Mouse (Mus musculus) kidney, postnatal 0 days (tissue): Measurements from ENCODE around the gene Pkdcc. TPM values are rescaled to one million over a fixed set of nuclear protein-coding genes. Genes with fewer than 3 reads are reported as not detected.

ENCODE experiments used
- ATAC-seq: fragments of 200-750 bp; cut with Nextera tagmentation; replicated peaks from 2 replicates; pipeline ENCODE4 v1.8.0; 2017; ENCODE audit warnings: low read depth, moderate number of reproducible peaks, moderate TSS enrichment, moderate library complexity; ENCODE audit not compliant: low FRiP score
- DNase-seq: peaks from one replicate; pipeline ENCODE4 v3.0.0-alpha.2; 2016; ENCODE audit warnings: low spot score
- H3K27ac ChIP-seq: fragments of 300-500 bp; sonication (generic); 2 replicates; pipeline ENCODE4 v1.5.1; 2014; ENCODE audit warnings: mild to moderate bottlenecking
- H3K27me3 ChIP-seq: fragments of 300-500 bp; sonication (generic); 2 replicates; pipeline ENCODE4 v1.6.1; 2014; ENCODE audit warnings: low read length, mixed read lengths; ENCODE audit not compliant: insufficient read depth
- H3K36me3 ChIP-seq: fragments of 300-500 bp; sonication (generic); 2 replicates; pipeline ENCODE4 v1.6.1; 2014; ENCODE audit warnings: low read length, mixed read lengths; ENCODE audit not compliant: insufficient read depth
- H3K4me1 ChIP-seq: fragments of 300-500 bp; sonication (generic); replicated peaks from 2 replicates; pipeline ENCODE4 v1.6.1; 2014; ENCODE audit warnings: antibody characterized with exemption, low read length, mixed read lengths; ENCODE audit not compliant: insufficient read depth
- H3K4me2 ChIP-seq: fragments of 300-500 bp; sonication (generic); 2 replicates; pipeline ENCODE4 v1.6.1; 2014; ENCODE audit warnings: mild to moderate bottlenecking, low read length, moderate library complexity, mixed read lengths
- H3K4me3 ChIP-seq: fragments of 300-500 bp; sonication (generic); replicated peaks from 2 replicates; pipeline ENCODE4 v1.5.1; 2014; ENCODE audit warnings: low read depth, low read length
- H3K9ac ChIP-seq: fragments of 300-500 bp; sonication (generic); 2 replicates; pipeline ENCODE4 v1.6.1; 2014; ENCODE audit warnings: low read depth, low read length
- H3K9me3 ChIP-seq: fragments of 300-500 bp; sonication (generic); replicated peaks from 2 replicates; pipeline ENCODE4 v1.6.1; 2016; ENCODE audit warnings: low read length, inconsistent platforms, mixed read lengths
- CTCF ChIP-seq: IDR thresholded peaks from 2 replicates; pipeline ENCODE4 v1.5.1; 2016; ENCODE audit warnings: antibody characterized with exemption, low read depth, mild to moderate bottlenecking, moderate library complexity
- WGBS: fragments of 180-500 bp; shearing (Covaris S2); extraction: QIAGEN DNeasy Blood & Tissue Kit; methylation state at CpG from one replicate; pipeline ENCODE4 v1.1.7; 2014; 5-methylcytosine and 5-hydroxymethylcytosine counted together
- polyA plus RNA-seq: library from polyadenylated mRNA; unstranded; fragments of >200 nt; fragmentation: Nextera tagmentation; extraction: Ambion mirVana; gene quantifications from 2 replicates; pipeline ENCODE4 v1.2.1, GENCODE M21; 2015

Gene Pkdcc
- polyA plus RNA-seq, 1 experiment from 2014 or later = 29.1 TPM

- Histone ChIP-seq H3K27me3 (no peaks in the 10 kb centered on the region), H3K27ac (no peak overlapping the region), H3K9me3 (no peaks in the 10 kb centered on the region), H3K36me3 (no peaks in the 10 kb centered on the region), H3K4me2 (no peak overlapping the region), H3K9ac (no peak overlapping the region), H3K4me3 (no peak overlapping the region), H3K4me1 (peaks cover 19% of the 10 kb centered on the region)
- WGBS = 80% methylated on average over 4 of the region's 4 CpGs
- TF ChIP-seq CTCF = no peak
- no peak for ATAC-seq
- DNase-seq = no peak
Measured at GRCm38 (mm10) chr17:83194491-83194890, 20.6 kb upstream of the Pkdcc start.

- H3K36me3 ChIP-seq = no peaks in the 10 kb centered on the region
- peak overlapping the region; percentile 88 for H3K27ac ChIP-seq
- WGBS = 14% methylated on average over 4 of the region's 4 CpGs
- H3K27me3 ChIP-seq = no peaks in the 10 kb centered on the region
- no peaks in the 10 kb centered on the region for H3K9me3 ChIP-seq
- DNase-seq = peak; percentile 97
- TF ChIP-seq CTCF = no peak
- no peak overlapping the region for H3K4me2 ChIP-seq
- ATAC-seq = peak; percentile 74
- H3K4me1 ChIP-seq = peaks cover 38% of the 10 kb centered on the region
- H3K9ac ChIP-seq = no peak overlapping the region
- no peak overlapping the region for H3K4me3 ChIP-seq
Measured at GRCm38 (mm10) chr17:83197361-83197923, 17.6 kb upstream of the Pkdcc start.

GRCm38 (mm10) chr17:83200469-83200868 is 14.6 kb upstream of the Pkdcc start:
- no peak for TF ChIP-seq CTCF
- Histone ChIP-seq H3K36me3 (no peaks in the 10 kb centered on the region), H3K27ac (no peak overlapping the region), H3K27me3 (no peaks in the 10 kb centered on the region), H3K9ac (no peak overlapping the region), H3K4me1 (peaks cover 51% of the 10 kb centered on the region), H3K4me3 (no peak overlapping the region), H3K9me3 (no peaks in the 10 kb centered on the region), H3K4me2 (no peak overlapping the region)
- WGBS = 89% methylated on average over 5 of the region's 5 CpGs
- DNase-seq = no peak
- ATAC-seq = no peak

- H3K9ac ChIP-seq = 0 out of 2 replicates have a peak overlapping the region, but pooled peaks have one; percentile 23
- ATAC-seq (no peak), DNase-seq (peak; percentile 79)
- peak overlapping the region; percentile 67 for H3K27ac ChIP-seq
- no peaks in the 10 kb centered on the region for H3K27me3 ChIP-seq
- no peaks in the 10 kb centered on the region for H3K36me3 ChIP-seq
- H3K4me3 ChIP-seq = no peak overlapping the region
- no peak overlapping the region for H3K4me2 ChIP-seq
- TF ChIP-seq CTCF = no peak
- H3K9me3 ChIP-seq = no peaks in the 10 kb centered on the region
- H3K4me1 ChIP-seq = peaks cover 51% of the 10 kb centered on the region
- WGBS = 27% methylated on average over 6 of the region's 6 CpGs
Measured at GRCm38 (mm10) chr17:83201257-83201656, 13.8 kb upstream of the Pkdcc start.

- H3K27ac ChIP-seq = peak overlapping the region; percentile 84
- no peak overlapping the region for H3K4me3 ChIP-seq
- H3K36me3 ChIP-seq = no peaks in the 10 kb centered on the region
- 21% methylated on average over 8 of the region's 8 CpGs for WGBS
- no peaks in the 10 kb centered on the region for H3K27me3 ChIP-seq
- H3K4me2 ChIP-seq = no peak overlapping the region
- H3K9me3 ChIP-seq = no peaks in the 10 kb centered on the region
- peaks cover 37% of the 10 kb centered on the region for H3K4me1 ChIP-seq
- ATAC-seq (peak; percentile 76), DNase-seq (peak; percentile 84)
- H3K9ac ChIP-seq = no peak overlapping the region
- no peak for TF ChIP-seq CTCF
Measured at GRCm38 (mm10) chr17:83203692-83204383, 11.3 kb upstream of the Pkdcc start.

- DNase-seq = no peak
- Histone ChIP-seq H3K4me3 (no peak overlapping the region), H3K4me1 (peaks cover 15% of the 10 kb centered on the region), H3K27me3 (no peaks in the 10 kb centered on the region), H3K36me3 (no peaks in the 10 kb centered on the region), H3K4me2 (no peak overlapping the region), H3K9me3 (no peaks in the 10 kb centered on the region), H3K9ac (no peak overlapping the region), H3K27ac (no peak overlapping the region)
- 91% methylated on average over 3 of the region's 3 CpGs for WGBS
- no peak for ATAC-seq
- TF ChIP-seq CTCF = no peak
Measured at GRCm38 (mm10) chr17:83207296-83207695, 7.8 kb upstream of the Pkdcc start.
